Mouse (Mus musculus) cerebellum, adult (tissue): ENCODE data around the gene Xrn2.
"Not testable (repeated sequence)": the region's sequence is repeated elsewhere in the genome, so short reads cannot be mapped to it uniquely, and the experiment has no call there.

Experiments
- ATAC-seq: cut with Nextera tagmentation; 2 replicates; pipeline ENCODE4 v1.9.2; 2017; ENCODE audit warnings: mild to moderate bottlenecking, moderate library complexity, mixed read lengths; ENCODE audit not compliant: insufficient number of reproducible peaks, low FRiP score, low TSS enrichment

Gene Xrn2

GRCm38 (mm10) chr2:147012623-147013184, at the start of gene Xrn2:
TSS of gene Xrn2 (plus strand) at chr2:147012996.
- peak; percentile 98 for ATAC-seq

- ATAC-seq: no peak
These were observed 37.8 kb upstream of the Xrn2 start for GRCm38 (mm10) chr2:146975024-146975423.

DNA sequence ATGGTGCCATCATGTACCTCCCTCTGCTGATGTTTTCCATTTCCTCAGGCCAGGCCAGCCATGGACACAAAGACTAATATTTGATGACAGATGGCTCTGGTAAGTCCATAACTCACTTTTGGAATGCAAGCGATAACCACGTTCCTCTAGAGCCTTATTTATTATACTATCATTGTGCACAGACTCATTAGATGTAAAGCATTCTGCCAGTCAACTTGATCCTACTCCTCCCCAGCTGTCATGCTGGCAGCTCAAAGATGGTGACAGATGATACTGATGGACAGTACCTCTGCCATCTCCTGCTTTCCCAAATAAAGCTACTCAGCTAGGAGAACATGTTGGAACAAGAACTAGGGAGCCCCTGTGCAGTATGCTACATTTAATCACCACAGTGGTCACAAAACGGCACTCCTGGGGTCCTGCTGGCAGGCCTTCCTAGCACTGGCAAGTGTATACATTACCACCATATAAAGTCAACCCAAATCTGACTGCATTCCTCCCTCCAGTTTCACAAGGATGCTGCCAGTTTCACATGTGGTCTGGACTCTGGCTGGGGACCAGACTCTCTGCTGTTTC, 37.3 kb upstream of the Xrn2 start:
- ATAC-seq: no peak

DNA sequence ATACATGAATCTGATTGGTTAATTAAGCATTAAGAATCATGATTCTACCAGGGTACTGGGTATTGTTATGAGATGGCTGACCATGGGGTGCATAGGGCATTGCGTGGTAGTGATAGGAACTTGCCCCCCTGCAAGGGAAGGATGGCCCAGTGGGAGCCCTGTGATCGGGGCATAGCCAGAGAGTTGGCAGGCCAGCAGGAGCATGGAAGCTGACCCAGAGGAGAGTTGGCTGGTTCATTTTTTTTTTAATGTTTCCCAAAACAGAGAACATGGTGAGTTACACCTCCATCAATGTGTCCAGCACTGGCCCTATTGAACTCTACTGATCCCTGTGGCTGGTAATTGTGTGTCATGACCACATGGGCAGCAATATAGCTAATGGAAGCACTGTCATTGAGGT, 30.0 kb upstream of the Xrn2 start:
- no peak for ATAC-seq

- ATAC-seq: no peak
These were observed 28.0 kb upstream of the Xrn2 start for GRCm38 (mm10) chr2:146984831-146985230.

GRCm38 (mm10) chr2:146985807-146986206, 27.0 kb upstream of the Xrn2 start:
- no peak for ATAC-seq

DNA sequence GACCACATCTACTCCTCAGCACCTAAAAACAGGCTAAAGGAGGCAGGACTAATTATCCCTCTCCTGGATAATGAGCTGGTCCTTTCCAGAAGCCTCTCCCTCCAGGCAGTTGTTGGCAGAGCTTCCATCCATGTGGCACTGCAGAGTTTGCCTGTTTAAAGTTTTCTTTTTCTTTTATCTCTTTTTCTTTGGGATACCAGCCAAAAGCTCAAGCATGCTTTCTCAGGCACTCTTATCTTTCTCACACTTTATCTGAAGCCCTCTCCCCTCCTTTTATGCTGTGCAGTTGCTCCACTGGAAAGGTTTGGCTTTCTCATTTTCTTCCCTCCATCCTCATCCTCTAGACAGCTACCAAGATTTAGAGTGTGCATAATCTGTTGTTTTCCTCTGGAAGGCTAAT, 26.4 kb upstream of the Xrn2 start:
- ATAC-seq: no peak

GRCm38 (mm10) chr2:147007265-147007664, 5.5 kb upstream of the Xrn2 start:
- ATAC-seq: no peak

DNA sequence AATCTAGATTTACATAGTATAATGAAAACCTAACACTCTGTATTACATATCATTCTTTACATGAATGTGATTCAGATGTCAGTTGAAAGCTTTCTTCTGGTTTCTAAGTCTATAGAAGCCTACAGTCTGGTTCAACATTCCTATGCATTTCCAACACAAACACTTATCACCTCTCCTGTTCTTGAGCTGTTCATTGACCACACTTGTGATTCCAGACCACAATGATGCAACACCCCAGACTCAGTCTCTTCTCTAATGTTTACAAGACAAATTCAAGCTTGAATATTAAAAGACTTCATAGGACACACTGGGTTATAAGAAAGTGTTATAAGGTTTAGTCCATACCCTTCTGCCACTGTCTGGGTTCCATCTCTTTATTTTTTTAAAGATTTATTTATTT, 3.7 kb upstream of the Xrn2 start:
- no peak for ATAC-seq

GRCm38 (mm10) chr2:147010141-147010540, 2.7 kb upstream of the Xrn2 start:
- no peak for ATAC-seq

DNA sequence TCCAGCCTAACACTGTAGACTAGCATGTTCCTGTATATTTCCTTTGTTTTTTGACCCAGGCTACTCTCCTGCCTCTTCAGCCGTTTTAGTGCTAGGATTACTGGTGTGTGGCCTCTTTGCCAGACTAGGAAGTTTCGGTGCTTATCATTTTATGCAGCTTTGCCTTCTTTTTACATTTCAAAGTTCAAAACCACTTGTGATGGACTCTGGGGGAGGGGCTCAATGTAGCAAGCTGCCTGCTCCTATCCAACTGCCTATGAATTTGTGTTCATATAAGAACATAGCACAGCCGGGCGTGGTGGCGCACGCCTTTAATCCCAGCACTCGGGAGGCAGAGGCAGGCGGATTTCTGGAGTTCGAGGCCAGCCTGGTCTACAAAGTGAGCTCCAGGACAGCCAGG, 1.8 kb upstream of the Xrn2 start:
- ATAC-seq: no peak

DNA sequence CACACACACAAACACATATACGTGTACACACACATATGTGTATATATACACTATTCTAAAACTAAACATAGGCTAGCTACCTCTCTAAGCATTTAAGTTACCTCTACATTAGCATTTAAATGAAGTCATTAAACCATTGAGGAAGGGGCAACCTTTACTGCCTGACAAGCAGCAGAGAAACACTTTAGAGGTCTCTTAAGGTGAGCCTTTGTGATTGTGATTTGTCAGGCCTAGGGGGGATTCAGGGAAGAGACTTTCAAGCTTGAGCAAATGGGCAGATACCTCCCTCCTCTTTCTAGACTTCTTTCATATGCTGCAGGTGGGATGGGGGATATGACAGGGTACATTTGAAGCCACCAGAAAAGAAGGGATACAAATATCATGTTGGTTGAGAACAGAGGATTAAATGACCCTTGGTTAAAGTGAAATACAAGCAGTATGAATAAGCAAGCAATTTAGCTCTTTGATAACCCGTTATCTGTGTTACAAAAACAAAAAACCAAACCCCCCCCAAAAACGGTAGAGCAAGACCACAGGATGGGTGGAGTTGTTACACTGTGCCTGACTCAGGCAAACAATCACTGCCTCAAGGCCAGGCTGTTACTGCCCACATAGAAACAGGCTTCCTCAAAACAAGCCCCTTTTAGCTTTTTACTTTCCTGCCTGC, 1.2 kb upstream of the Xrn2 start:
- no peak for ATAC-seq

GRCm38 (mm10) chr2:147012141-147012622, 614 bp upstream of the Xrn2 start:
- no peak for ATAC-seq

- peak; percentile 36 for ATAC-seq
These were observed 586 bp downstream of the Xrn2 start for GRCm38 (mm10) chr2:147013194-147013969.

GRCm38 (mm10) chr2:147014101-147014886, 1.5 kb downstream of the Xrn2 start:
- ATAC-seq: no peak

GRCm38 (mm10) chr2:147022041-147022440, 9.2 kb downstream of the Xrn2 start:
- not testable (repeated sequence) for ATAC-seq

- no peak for ATAC-seq
These were observed 10.3 kb downstream of the Xrn2 start for GRCm38 (mm10) chr2:147023067-147023466.

DNA sequence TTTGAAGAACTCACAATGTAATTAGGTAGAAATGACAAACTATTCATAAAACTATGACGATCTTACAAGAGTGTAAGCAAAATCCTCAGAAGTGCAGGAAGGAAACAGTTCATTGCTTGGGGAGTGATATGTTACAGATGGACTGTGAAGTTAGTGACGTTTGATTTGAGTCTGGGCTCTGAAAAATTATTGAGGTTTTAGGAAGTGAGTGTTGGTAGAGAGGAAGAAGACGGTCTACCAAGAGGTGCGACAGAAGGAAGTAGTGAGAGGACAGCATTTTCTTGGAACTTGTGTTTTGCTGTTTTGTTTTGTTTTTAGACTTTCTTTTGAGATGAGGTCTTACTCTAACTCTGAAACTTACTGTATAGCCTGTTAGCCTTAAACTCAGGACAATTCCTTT, 10.8 kb downstream of the Xrn2 start:
- no peak for ATAC-seq

DNA sequence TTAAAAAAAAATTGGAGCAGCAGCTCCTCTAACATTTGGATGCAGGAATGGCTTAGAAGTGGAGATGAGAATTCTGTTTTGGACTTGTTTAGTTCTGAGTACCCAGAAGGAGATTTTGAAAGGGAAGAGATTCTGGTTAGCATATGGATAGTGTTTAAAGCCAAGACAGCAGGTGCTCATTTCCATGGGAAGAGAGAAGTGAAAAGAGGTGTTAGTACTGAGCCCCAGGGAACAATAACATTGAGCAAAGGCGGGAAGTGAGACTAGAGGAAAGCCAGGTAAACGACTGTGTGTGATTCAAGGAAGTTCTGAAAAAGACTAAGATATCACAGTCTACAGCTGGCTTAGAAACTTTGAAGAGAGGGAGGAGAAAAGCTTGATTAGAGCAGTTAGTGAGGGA, 20.3 kb downstream of the Xrn2 start:
- ATAC-seq: no peak

GRCm38 (mm10) chr2:147035864-147036263, 23.1 kb downstream of the Xrn2 start:
- ATAC-seq: no peak
